Mouse (Mus musculus) retina, adult 2 months (tissue): Measurements from ENCODE around the gene Daam2.

ENCODE experiments used
- DNase-seq: peaks from one replicate; pipeline ENCODE4 v3.0.0-alpha.2; 2012; ENCODE audit warnings: low read depth, low spot score

Daam2 gene

DNA sequence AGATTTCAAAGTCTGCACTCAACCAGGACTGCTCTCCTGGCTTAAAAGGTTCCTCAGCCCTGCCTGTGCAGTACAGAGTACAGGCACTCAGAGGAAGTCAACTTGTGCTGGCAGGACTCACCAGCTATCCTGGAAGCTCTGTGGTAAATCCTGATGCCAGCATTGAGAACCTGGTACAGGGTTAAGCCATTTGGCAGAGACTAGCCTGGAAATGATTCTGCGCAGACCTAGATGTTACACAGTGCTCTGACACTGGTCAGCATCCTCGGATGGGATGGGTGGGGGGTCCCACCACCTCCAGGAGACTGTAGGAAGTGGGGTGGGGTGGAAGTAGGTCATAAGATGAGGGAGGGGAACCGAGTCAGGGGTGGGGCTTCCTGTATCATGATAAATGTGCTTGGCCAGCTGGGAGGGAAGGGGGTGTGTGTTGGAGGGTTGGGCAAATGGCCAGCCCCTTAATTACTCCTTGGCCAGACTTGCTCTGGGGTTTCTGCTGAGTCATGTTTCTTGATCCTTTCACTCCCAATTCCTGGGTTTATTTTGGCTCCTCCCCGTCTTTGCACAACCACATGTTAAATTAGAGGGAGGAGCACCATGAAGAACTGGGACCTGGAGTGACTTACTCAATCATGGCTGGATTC is 132.0 kb downstream of the Daam2 start:
- DNase-seq, result no peak

DNA sequence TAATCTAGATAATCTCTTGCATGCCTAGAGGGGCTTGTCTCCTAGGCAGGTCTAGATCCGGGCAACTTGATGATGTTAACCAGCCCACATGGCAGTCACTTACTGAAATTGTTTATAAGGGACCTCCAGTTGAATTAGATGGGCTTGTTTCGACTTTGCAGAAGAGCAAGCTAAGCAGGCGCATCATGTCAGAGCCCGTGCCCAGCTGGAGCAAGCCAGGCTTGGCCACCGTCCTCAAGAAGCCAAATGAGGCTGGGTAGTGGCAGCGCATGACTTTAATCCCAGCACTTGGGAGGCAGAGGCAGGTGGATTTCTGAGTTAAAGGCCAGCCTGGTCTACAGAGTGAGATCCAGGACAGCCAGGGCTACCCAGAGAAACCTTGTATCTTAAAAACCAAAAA is 133.0 kb downstream of the Daam2 start:
- DNase-seq, result no peak

DNA sequence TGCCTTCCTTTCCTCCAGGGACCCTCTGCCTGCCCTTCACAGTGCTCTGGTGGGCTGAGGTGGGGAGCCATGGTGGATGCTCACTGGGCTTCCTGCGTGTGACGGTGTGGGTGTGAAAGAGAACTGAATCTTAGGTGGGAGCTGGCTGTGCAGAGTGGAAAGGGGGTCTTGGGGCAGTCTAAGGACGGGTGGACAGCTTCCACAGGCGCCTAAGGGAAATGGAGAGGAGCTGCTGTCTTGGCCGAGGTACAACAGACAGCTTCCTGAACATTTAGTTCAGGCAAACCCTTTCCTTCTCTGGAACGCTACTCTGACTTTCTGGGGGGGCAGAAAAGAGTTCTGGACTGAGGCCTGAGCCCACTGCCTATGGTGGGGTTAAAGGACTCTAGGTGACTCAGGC is 134.0 kb downstream of the Daam2 start:
- no peak for DNase-seq

GRCm38 (mm10) chr17:49429471-49430129 is 134.5 kb downstream of the Daam2 start:
- DNase-seq, result no peak

DNA sequence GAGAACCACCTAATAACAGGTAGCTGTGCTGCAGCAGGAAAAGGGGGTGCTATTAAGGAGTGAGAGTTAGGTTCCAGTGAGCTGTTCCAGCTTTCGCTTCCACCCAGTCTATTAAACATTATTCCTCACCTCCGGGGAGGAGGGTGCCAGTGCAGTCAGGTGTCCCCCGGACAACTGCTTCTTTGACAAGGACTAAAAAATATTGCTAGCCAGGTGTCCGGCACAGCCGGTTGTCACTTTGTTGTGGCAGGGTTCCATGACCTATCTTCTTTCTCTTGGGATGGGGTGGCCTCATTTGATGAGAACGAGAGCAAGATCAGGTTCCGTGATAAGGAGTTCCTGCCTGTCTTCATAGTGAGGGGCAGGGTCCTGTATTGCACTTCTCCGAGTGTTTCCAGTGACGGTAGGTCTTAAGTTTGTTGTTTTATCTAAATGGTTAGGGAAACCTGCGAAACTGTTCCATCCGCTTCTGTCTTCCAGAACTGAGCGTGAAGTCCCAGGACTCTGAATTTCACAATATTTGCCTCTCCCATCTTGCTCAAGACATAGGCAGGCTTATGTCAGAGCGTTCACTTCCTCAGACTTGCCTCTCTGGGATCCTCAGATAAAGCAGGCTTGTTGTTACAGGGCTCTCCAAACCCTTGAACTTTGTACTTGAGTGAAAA is 135.3 kb downstream of the Daam2 start:
- DNase-seq, result no peak

DNA sequence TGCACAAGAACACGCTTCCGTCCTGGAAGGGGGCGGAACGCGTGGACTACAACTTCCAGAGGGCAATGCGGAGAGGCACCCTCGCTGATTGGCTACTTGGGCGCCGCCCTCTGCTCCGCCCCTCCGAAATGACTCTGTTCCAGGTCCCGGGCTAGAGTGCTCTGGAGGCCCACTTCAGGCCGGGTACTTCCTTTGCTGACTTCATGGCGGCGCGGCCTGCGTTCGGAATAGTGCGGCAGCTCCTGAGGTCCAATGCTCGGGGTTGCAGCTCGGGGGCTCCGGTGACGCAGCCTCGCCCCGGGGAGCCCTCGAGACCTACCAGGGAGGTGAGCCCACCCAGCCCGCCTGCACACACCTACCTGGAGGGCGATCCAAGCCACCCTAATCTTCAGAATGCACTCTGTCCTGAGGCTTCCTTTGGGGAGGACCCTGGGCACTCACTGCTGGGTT is 135.9 kb downstream of the Daam2 start, which contains the start of gene Mocs1:
Gene Mocs1, plus strand, starts transcription at position 124 of the 450 bp plus-strand sequence.
- peak; percentile 68 for DNase-seq

GRCm38 (mm10) chr17:49427631-49428238 is 136.4 kb downstream of the Daam2 start:
- no peak for DNase-seq

DNA sequence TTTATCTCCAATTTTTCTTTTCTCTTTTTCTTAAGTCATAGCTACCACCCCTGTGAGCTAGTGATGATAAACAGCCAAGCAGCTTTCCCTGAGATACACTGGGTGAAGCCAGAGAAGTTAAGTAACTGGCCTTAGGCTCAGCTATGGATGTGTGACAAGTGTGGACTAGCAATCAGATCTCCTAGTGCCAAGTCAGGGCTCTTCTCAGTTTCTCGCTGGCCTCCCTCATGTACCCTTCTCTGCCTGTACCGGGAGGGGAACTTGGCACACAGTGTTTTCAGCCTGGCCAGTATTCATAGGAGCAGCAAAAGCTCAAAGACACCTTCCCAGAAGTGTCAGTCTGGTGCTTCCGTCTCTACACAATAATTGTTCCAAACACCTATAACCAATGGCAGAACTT is 140.3 kb downstream of the Daam2 start:
- no peak for DNase-seq

DNA sequence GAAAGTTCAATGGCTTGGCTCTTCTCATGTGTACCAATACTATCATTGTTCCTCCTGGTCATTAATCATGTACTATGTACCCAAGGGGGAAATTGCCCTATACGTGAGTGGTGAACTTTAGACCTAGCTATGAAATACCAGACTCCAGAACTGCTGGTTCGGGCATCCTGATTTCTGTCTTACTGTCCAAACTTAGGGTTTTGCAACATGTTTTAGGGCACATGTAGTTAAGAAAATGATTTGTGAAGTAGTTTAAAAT is 141.1 kb downstream of the Daam2 start:
- no peak for DNase-seq

- DNase-seq, result no peak
Observed at GRCm38 (mm10) chr17:49422286-49423066, 141.7 kb downstream of the Daam2 start.

GRCm38 (mm10) chr17:49419813-49420212 is 144.3 kb downstream of the Daam2 start:
- DNase-seq, result no peak

DNA sequence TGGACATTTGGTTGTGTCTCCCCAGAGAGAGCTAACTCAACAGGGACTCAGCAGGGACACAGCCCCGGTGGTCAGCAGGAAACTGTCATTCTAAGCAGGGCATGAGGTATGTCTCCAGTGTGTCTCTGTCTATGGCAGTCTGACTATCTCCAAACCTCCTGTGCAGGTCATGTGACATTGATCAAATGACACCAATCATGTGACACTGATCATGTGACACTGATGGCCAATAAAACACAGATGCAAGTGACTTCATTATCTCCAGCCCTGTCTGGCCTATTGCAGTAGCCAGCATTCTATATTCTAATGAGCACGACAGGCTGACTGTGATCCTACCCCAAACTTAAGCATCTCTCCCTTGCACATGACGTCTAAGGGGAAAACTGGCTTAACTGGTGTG is 147.9 kb downstream of the Daam2 start:
- no peak for DNase-seq

DNA sequence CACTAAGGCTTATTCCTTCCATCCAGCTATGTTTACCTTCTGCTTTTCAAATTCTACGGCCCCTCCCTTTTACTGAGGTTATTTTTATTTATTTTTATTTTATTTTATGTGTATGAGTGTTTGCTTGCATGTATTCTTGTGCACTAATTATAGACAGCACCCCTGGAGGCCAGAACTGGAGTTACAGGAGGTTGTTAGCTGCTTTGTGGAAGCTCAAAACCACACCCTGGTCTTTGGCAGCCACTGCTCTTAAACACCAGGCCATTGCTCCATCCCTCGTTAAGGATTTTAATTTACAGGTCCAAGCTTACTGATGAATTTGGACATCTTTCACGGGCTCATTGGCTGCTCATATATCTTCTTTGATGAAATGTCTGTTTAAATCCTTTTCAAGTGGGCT is 150.6 kb downstream of the Daam2 start:
- no peak for DNase-seq

GRCm38 (mm10) chr17:49412974-49413373 is 151.2 kb downstream of the Daam2 start:
- DNase-seq, result no peak
